ENCODE assay signal across 18 mouse cellular contexts in genomic region chr15:95622797-95623196, GRCm38 (mm10). TPM values are rescaled to one million over a fixed set of nuclear protein-coding genes. Genes with fewer than 3 reads are reported as not detected.
"Had no signal": no experiment of that assay in that cellular context is flagged by ENCODE, and none has a peak within 500 bp of the region (broad histone marks: within the 10 kb centered on the region; RNA-seq: fewer than 3 reads in every experiment).

No protein-coding gene starts in this region.

- H3K4me2 ChIP-seq: neural tube, embryonic 15.5 days; stomach, embryonic 15.5 days had no signal

- H3K4me3 ChIP-seq: neural tube, embryonic 15.5 days; stomach, embryonic 15.5 days had no signal

- H3K9me3 ChIP-seq: neural tube, embryonic 15.5 days; stomach, embryonic 15.5 days had no signal

- H3K9ac ChIP-seq: neural tube, embryonic 15.5 days; stomach, embryonic 15.5 days had no signal

- H3K4me1 ChIP-seq: stomach, embryonic 15.5 days had no signal

- DNase-seq: retina, postnatal 1 day; right cerebral cortex, adult 18-20 months; right cerebral cortex, postnatal 14 days; right cerebral cortex, postnatal 25 days; right cerebral cortex, postnatal 4 days; spleen, adult 18-20 months; thymus, adult 18-20 months; thymus, adult 2 months; thymus, postnatal 14 days; thymus, postnatal 25 days; thymus, postnatal 36 days; thymus, postnatal 4 days had no signal

- H3K27me3 ChIP-seq: neural tube, embryonic 15.5 days; stomach, embryonic 15.5 days had no signal

- H3K27ac ChIP-seq: neural tube, embryonic 15.5 days; stomach, embryonic 15.5 days; stomach, postnatal 0 days had no signal

- H3K36me3 ChIP-seq: neural tube, embryonic 15.5 days; stomach, embryonic 15.5 days had no signal

RNA-seq across cellular contexts. Expression of gene Dbx2, which starts 33.0 kb away (rescaled TPM):
- polyA plus RNA-seq: spleen, adult 2 months; stomach, embryonic 14.5 days; stomach, embryonic 16.5 days; stomach, postnatal 0 days had no signal
